In the genomic region with DNA sequence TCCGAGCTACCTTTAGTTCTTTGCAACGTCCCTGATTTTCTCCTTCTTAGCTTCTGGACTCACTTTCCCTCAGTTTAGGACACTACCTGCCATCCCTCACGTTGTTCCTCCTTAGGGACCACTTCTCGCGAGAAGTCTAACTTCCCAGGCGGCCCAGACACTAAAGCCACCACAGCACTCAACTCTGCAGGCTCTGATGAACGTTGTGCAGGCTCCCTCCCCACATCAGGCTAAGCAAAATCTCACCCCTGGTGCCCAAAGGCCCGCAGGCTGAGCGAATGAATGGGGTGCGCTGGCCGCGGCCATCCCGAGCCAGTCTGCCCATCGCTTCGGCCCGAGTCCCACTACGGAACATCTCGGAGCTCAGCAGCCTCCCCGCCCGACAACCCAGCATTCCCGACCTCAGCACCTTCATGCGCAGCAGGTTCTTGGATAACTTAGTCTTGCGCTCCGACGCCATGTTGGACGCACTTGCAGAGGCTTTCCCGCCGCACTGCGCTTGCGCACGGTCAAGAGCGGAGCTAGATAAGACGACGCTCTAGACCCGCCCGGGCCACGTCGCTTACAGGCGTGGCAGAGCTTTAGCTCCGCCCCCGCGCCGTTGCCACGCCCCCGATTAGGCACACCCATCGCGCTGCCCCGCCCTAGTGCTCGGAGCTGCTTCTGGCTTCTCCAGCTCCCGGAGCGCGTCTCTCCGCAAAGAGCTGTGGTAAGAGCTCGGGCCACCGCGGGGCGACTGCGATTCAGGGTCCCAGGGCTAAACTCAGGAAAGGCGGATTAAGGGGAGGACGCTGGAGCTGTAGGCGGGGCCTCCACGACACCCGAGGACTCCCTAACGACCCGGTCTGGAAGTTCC, we compare ENCODE assay signal across 8 mouse cellular contexts. TPM values are rescaled to one million over a fixed set of nuclear protein-coding genes. Genes with fewer than 3 reads are reported as not detected.
DNase-seq lines count a peak whose midpoint lies in the region; ATAC-seq and TF ChIP-seq lines count a peak whose summit lies in the region.

A gene (minus strand): TSS at position 501 of the 856 bp plus-strand sequence.

- H3K4me2 ChIP-seq in kidney, embryonic 14.5 days (replicated peaks; ENCODE audit: low read depth, low read length), result peak within 1 kb of the TSS; percentile 63
- peak within 1 kb of the TSS; percentile 60 for H3K4me2 ChIP-seq in limb, embryonic 15.5 days

- H3K9me3 ChIP-seq in kidney, embryonic 14.5 days (ENCODE audit: control insufficient read depth, low read length), result no peaks in the 10 kb centered on the region
- H3K9me3 ChIP-seq in limb, embryonic 15.5 days, result no peaks in the 10 kb centered on the region

- no peak for TF ChIP-seq CTCF in bone marrow macrophage, adult 2 months (IDR thresholded peaks at IDR 0.05; ENCODE audit: low read depth, low read length)
- TF ChIP-seq CTCF in embryonic fibroblast, embryonic 13.5 days (IDR thresholded peaks at IDR 0.05; ENCODE audit: borderline replicate concordance, insufficient read depth, low read length), result no peak

- H3K27ac ChIP-seq in bone marrow macrophage, adult 2 months (ENCODE audit: insufficient read depth, low read depth, low read length), result peak within 1 kb of the TSS; percentile 38
- H3K27ac ChIP-seq in embryonic fibroblast, embryonic 13.5 days (ENCODE audit: insufficient read depth, low read length), result peak within 1 kb of the TSS; percentile 47
- peak within 1 kb of the TSS; percentile 88 for H3K27ac ChIP-seq in kidney, embryonic 14.5 days (ENCODE audit: low read depth, low read length)
- H3K27ac ChIP-seq in limb, embryonic 15.5 days, result peak within 1 kb of the TSS; percentile 95

- WGBS in kidney, embryonic 14.5 days, result under 1% methylated on average over 62 of the region's 65 CpGs
- WGBS in limb, embryonic 15.5 days, result under 1% methylated on average over 65 of the region's 65 CpGs

- H3K9ac ChIP-seq in kidney, embryonic 14.5 days (ENCODE audit: low read depth, low read length), result peak within 1 kb of the TSS; percentile 91
- H3K9ac ChIP-seq in limb, embryonic 15.5 days, result peak within 1 kb of the TSS; percentile 93

- peak within 1 kb of the TSS; percentile 67 for H3K4me3 ChIP-seq in bone marrow macrophage, adult 2 months (ENCODE audit: insufficient read depth, low read length)
- H3K4me3 ChIP-seq in embryonic fibroblast, embryonic 13.5 days (ENCODE audit: insufficient read depth, low read length), result peak within 1 kb of the TSS; percentile 96
- peak within 1 kb of the TSS; percentile 84 for H3K4me3 ChIP-seq in kidney, embryonic 14.5 days (ENCODE audit: low read length)
- peak within 1 kb of the TSS; percentile 85 for H3K4me3 ChIP-seq in limb, embryonic 15.5 days

- no peaks in the 10 kb centered on the region for H3K27me3 ChIP-seq in kidney, embryonic 14.5 days (ENCODE audit: control insufficient read depth, insufficient read depth, low read length)
- H3K27me3 ChIP-seq in limb, embryonic 15.5 days, result no peaks in the 10 kb centered on the region

- ATAC-seq in kidney, embryonic 14.5 days (ENCODE audit: low FRiP score, low TSS enrichment), result peak; percentile 97
- ATAC-seq in limb, embryonic 15.5 days (ENCODE audit: insufficient number of reproducible peaks, low FRiP score, low TSS enrichment, low read depth), result peak; percentile 97

- DNase-seq in A20 (ENCODE audit: low read depth, low spot score), result peak; percentile 98
- DNase-seq in heart, adult 9 months (ENCODE audit: low spot score in 2 of 2), result peak; percentile 91 to 95
- DNase-seq in monocyte, adult 2 months (ENCODE audit: low read depth in 1 of 2, low spot score in 2 of 2), result peak; percentile 72 to 88
- peak; percentile 94 to 96 for DNase-seq in spleen, postnatal 36 days (ENCODE audit: low spot score in 2 of 2)

- H3K36me3 ChIP-seq in kidney, embryonic 14.5 days (ENCODE audit: control insufficient read depth, insufficient read depth, low read length), result peaks cover 21% of the 10 kb centered on the region
- peaks cover 25% of the 10 kb centered on the region for H3K36me3 ChIP-seq in limb, embryonic 15.5 days

- peaks cover 7% of the 10 kb centered on the region for H3K4me1 ChIP-seq in bone marrow macrophage, adult 2 months (ENCODE audit: control insufficient read depth, insufficient read depth, low read length)
- H3K4me1 ChIP-seq in embryonic fibroblast, embryonic 13.5 days (ENCODE audit: control insufficient read depth, insufficient read depth, low read length), result no peaks in the 10 kb centered on the region
- H3K4me1 ChIP-seq in kidney, embryonic 14.5 days (ENCODE audit: control insufficient read depth, insufficient read depth, low read length), result 0 out of 2 replicates have a peak, but pooled peaks cover 7% of the 10 kb centered on the region
- H3K4me1 ChIP-seq in limb, embryonic 15.5 days, result peaks cover 17% of the 10 kb centered on the region

- TF ChIP-seq POLR2A in bone marrow macrophage, adult 2 months (IDR thresholded peaks at IDR 0.05; ENCODE audit: borderline replicate concordance, low read depth, low read length), result no peak
- TF ChIP-seq POLR2A in embryonic fibroblast, embryonic 13.5 days (IDR thresholded peaks at IDR 0.05; ENCODE audit: low read depth, low read length), result peak; percentile 97

RNA-seq across cellular contexts. Expression of the gene that starts here (rescaled TPM):
- polyA plus RNA-seq in bone marrow macrophage, adult 2 months (2012; ENCODE audit: insufficient read depth, insufficient read length, missing spikeins), result 20.1 and 26.5 TPM in 2 replicates
- polyA plus RNA-seq in embryonic fibroblast, embryonic 13.5 days (2011; ENCODE audit: insufficient read length, low read depth, missing spikeins), result 48.9 and 52.4 TPM in 2 replicates
- 70.6 and 90.1 TPM in 2 replicates for polyA plus RNA-seq in kidney, embryonic 14.5 days (2014; fragmentation: Nextera tagmentation; extraction: Ambion mirVana)
- polyA plus RNA-seq in limb, embryonic 15.5 days (2015; fragmentation: Nextera tagmentation; extraction: Ambion mirVana), result 56.7 and 59.4 TPM in 2 replicates

Comparison
In these comparisons a context has a peak if more than half of its experiments do, and no peak if none do; other contexts are left out.
1. Peak in every context shown above with its lines: DNase-seq, ATAC-seq, H3K4me3 ChIP-seq and H3K27ac ChIP-seq.
2. H3K27ac ChIP-seq: peak in every context shown above with its lines; median percentile 95 in limb, embryonic 15.5 days; 88 in kidney, embryonic 14.5 days; 47 in embryonic fibroblast, embryonic 13.5 days; 38 in bone marrow macrophage, adult 2 months.